ENCODE assay signal across 8 mouse cellular contexts in the genomic region with DNA sequence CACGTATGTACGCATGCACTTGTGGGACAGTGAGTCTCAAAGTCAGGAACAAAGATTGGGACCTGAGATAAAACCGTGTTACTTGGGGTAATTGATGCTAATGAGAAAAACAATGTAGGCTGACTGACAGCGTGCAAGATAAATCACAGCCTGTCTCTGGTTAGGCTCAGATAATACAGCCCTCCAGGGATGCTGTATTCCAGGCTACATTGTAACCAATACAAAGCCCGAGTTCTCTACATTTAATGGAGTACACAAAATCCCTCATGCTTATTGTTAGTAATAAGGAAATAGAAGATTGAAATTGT. TPM values are rescaled to one million over a fixed set of nuclear protein-coding genes. Genes with fewer than 3 reads are reported as not detected.
DNase-seq lines count a peak whose midpoint lies in the region; ATAC-seq and TF ChIP-seq lines count a peak whose summit lies in the region.

No protein-coding gene starts in this region.

- peak overlapping the region; percentile 83 for H3K4me2 ChIP-seq in lung, embryonic 14.5 days
- peak overlapping the region; percentile 79 for H3K4me2 ChIP-seq in limb, embryonic 12.5 days

- no peak for DNase-seq in lung, embryonic 14.5 days
- no peak for DNase-seq in lung, adult 18-20 months
- DNase-seq in forebrain, embryonic 10.5 days (ENCODE audit: extremely low spot score, low spot score) = no peak
- no peak for DNase-seq in adrenal gland, postnatal 14 days
- DNase-seq in urinary bladder, adult 18-20 months (ENCODE audit: low spot score in 2 of 2) = no peak
- DNase-seq in cerebellum, postnatal 36 days = no peak

- no peaks in the 10 kb centered on the region for H3K27me3 ChIP-seq in lung, embryonic 14.5 days (ENCODE audit: insufficient read depth, low read length)
- H3K27me3 ChIP-seq in forebrain, embryonic 10.5 days (ENCODE audit: poor library complexity, severe bottlenecking) = no peaks in the 10 kb centered on the region
- no peaks in the 10 kb centered on the region for H3K27me3 ChIP-seq in limb, embryonic 12.5 days
- no peaks in the 10 kb centered on the region for H3K27me3 ChIP-seq in small intestine, adult 2 months (ENCODE audit: control insufficient read depth, insufficient read depth, low read length)

- no peak for TF ChIP-seq CTCF in lung, embryonic 14.5 days (IDR thresholded peaks at IDR 0.05; ENCODE audit: low read depth)
- no peak for TF ChIP-seq CTCF in small intestine, adult 2 months (IDR thresholded peaks at IDR 0.05; ENCODE audit: extremely low read depth, insufficient read length, insufficient replicate concordance, low read depth, low read length)

- no peak for ATAC-seq in lung, embryonic 14.5 days (ENCODE audit: insufficient read depth)
- ATAC-seq in limb, embryonic 12.5 days (ENCODE audit: insufficient number of reproducible peaks, insufficient read depth, low FRiP score, low TSS enrichment, low read depth) = no peak

- no peak overlapping the region for H3K27ac ChIP-seq in lung, embryonic 14.5 days (ENCODE audit: low read depth)
- H3K27ac ChIP-seq in forebrain, embryonic 10.5 days = no peak overlapping the region
- H3K27ac ChIP-seq in limb, embryonic 12.5 days = no peak overlapping the region
- H3K27ac ChIP-seq in small intestine, adult 2 months (ENCODE audit: insufficient read depth, low read depth, low read length) = peak overlapping the region; percentile 85

- H3K9me3 ChIP-seq in lung, embryonic 14.5 days (ENCODE audit: low read depth, low read length) = no peaks in the 10 kb centered on the region
- H3K9me3 ChIP-seq in forebrain, embryonic 10.5 days = no peaks in the 10 kb centered on the region
- no peaks in the 10 kb centered on the region for H3K9me3 ChIP-seq in limb, embryonic 12.5 days

- WGBS in lung, embryonic 14.5 days = 29% methylated on average over 5 of the region's 5 CpGs
- WGBS in forebrain, embryonic 10.5 days = 52% methylated on average over 5 of the region's 5 CpGs
- 40% methylated on average over 5 of the region's 5 CpGs for WGBS in limb, embryonic 12.5 days
- WGBS in small intestine, adult 2 months = 15% methylated on average over 5 of the region's 5 CpGs

- TF ChIP-seq POLR2A in small intestine, adult 2 months (IDR thresholded peaks at IDR 0.05; ENCODE audit: low read depth, low read length) = no peak

- H3K36me3 ChIP-seq in lung, embryonic 14.5 days (ENCODE audit: insufficient read depth) = no peaks in the 10 kb centered on the region
- H3K36me3 ChIP-seq in forebrain, embryonic 10.5 days (replicated peaks) = no peaks in the 10 kb centered on the region; the same call in 1 of the 2 replicates
- H3K36me3 ChIP-seq in limb, embryonic 12.5 days = peaks cover 3% of the 10 kb centered on the region; the same call in 1 of the 2 replicates
- H3K36me3 ChIP-seq in small intestine, adult 2 months (ENCODE audit: control insufficient read depth, insufficient read depth, low read length) = no peaks in the 10 kb centered on the region

- peak overlapping the region; percentile 89 for H3K4me3 ChIP-seq in lung, embryonic 14.5 days (ENCODE audit: low read depth, low read length)
- H3K4me3 ChIP-seq in forebrain, embryonic 10.5 days = peak overlapping the region; percentile 93
- H3K4me3 ChIP-seq in limb, embryonic 12.5 days (replicated peaks) = peak overlapping the region; percentile 87
- no peak overlapping the region for H3K4me3 ChIP-seq in small intestine, adult 2 months (ENCODE audit: low read depth, low read length)

- H3K4me1 ChIP-seq in lung, embryonic 14.5 days (ENCODE audit: insufficient read depth) = peaks cover 9% of the 10 kb centered on the region; the same call in 1 of the 2 replicates
- H3K4me1 ChIP-seq in forebrain, embryonic 10.5 days = peaks cover 21% of the 10 kb centered on the region
- peaks cover 10% of the 10 kb centered on the region for H3K4me1 ChIP-seq in limb, embryonic 12.5 days (replicated peaks)
- H3K4me1 ChIP-seq in small intestine, adult 2 months (ENCODE audit: control insufficient read depth, insufficient read depth, insufficient read length, low read length) = peaks cover 16% of the 10 kb centered on the region

- H3K9ac ChIP-seq in lung, embryonic 14.5 days = peak overlapping the region; percentile 90
- H3K9ac ChIP-seq in limb, embryonic 12.5 days (replicated peaks) = peak overlapping the region; percentile 95

RNA-seq across cellular contexts. Expression of gene Mrtfb, which starts 1.2 kb away (rescaled TPM):
- 33.9 and 35.1 TPM in 2 replicates for polyA plus RNA-seq in lung, embryonic 14.5 days (2014; fragmentation: Nextera tagmentation; extraction: Ambion mirVana)
- 17.9 and 19.1 TPM in 2 replicates for polyA plus RNA-seq in forebrain, embryonic 10.5 days (2016; fragmentation: Nextera tagmentation; extraction: Ambion mirVana)
- 23.1 and 24.7 TPM in 2 replicates for polyA plus RNA-seq in limb, embryonic 12.5 days (2016; fragmentation: Nextera tagmentation; extraction: Ambion mirVana)
- polyA plus RNA-seq in small intestine, adult 2 months (2012; rRNA removed) = 4.0 and 8.5 TPM in 2 replicates
- 32.3 and 34.5 TPM in 2 replicates for total RNA-seq in adrenal gland, postnatal 14 days (2021)
